Mouse (Mus musculus) thymus, postnatal 0 days (tissue): ENCODE measurements around the gene Asphd2. TPM values are rescaled to one million over a fixed set of nuclear protein-coding genes. Genes with fewer than 3 reads are reported as not detected.

Experiments used
- DNase-seq: peaks from one replicate; pipeline ENCODE4 v3.0.0-alpha.2; 2015; ENCODE audit warnings: low spot score
- polyA plus RNA-seq: library from polyadenylated mRNA; unstranded; fragments of >200 nt; fragmentation: Nextera tagmentation; extraction: Ambion mirVana; gene quantifications from 2 replicates; pipeline ENCODE4 v1.2.1, GENCODE M21; 2015

Asphd2 gene
- polyA plus RNA-seq, 1 experiment from 2014 or later = 0.23 TPM

- no peak for DNase-seq
These were observed 38.8 kb downstream of the Asphd2 start, which contains the start of gene Gm6583 for GRCm38 (mm10) chr5:112355910-112356309. Gene Gm6583 (minus strand): TSS chr5:112356033.

GRCm38 (mm10) chr5:112355493-112355892 lies 39.2 kb downstream of the Asphd2 start:
- no peak for DNase-seq

- no peak for DNase-seq
These were observed 45.5 kb downstream of the Asphd2 start for GRCm38 (mm10) chr5:112349169-112349568.

- DNase-seq = no peak
These were observed 48.3 kb downstream of the Asphd2 start for GRCm38 (mm10) chr5:112346211-112346965.

- DNase-seq = no peak
These were observed 50.3 kb downstream of the Asphd2 start for GRCm38 (mm10) chr5:112344092-112344960.

- DNase-seq = no peak
These were observed 51.5 kb downstream of the Asphd2 start for GRCm38 (mm10) chr5:112343205-112343595.

GRCm38 (mm10) chr5:112342463-112343204 lies 52.0 kb downstream of the Asphd2 start, which contains the start of the genes Srrd and Hps4:
Gene Srrd (minus strand): TSS chr5:112343040.
Gene Hps4 (plus strand): TSS chr5:112343083.
- peak; percentile 89 for DNase-seq

- DNase-seq = no peak
These were observed 55.5 kb downstream of the Asphd2 start for GRCm38 (mm10) chr5:112339215-112339614.

- no peak for DNase-seq
These were observed 57.7 kb downstream of the Asphd2 start for GRCm38 (mm10) chr5:112337004-112337403.

GRCm38 (mm10) chr5:112335473-112335872 lies 59.2 kb downstream of the Asphd2 start:
- peak; percentile 67 for DNase-seq

Other genes with a start within 250 kb of the Asphd2 start
- gene Cryba4, start 142.3 kb downstream of the Asphd2 start, polyA plus RNA-seq = 1.2 and 1.8 TPM in 2 replicates
- gene Crybb1, start 139.1 kb downstream of the Asphd2 start, polyA plus RNA-seq = 0.49 and 0.74 TPM in 2 replicates
- gene Tpst2, start 118.2 kb downstream of the Asphd2 start, polyA plus RNA-seq = 44.6 and 45.3 TPM in 2 replicates
- 26.9 and 27.9 TPM in 2 replicates for gene Tfip11, start 68.5 kb downstream of the Asphd2 start, polyA plus RNA-seq
- 28.0 and 30.2 TPM in 2 replicates for gene Srrd, start 51.8 kb downstream of the Asphd2 start, polyA plus RNA-seq
- gene Hps4, start 51.8 kb downstream of the Asphd2 start, polyA plus RNA-seq = 19.9 and 23.7 TPM in 2 replicates
- gene Gm6583, start 38.8 kb downstream of the Asphd2 start, polyA plus RNA-seq = 0.05 and 0.13 TPM in 2 replicates
- gene Gm6588, start 54.6 kb upstream of the Asphd2 start, polyA plus RNA-seq = not detected in 2 replicates
- gene Sez6l, start 182.3 kb upstream of the Asphd2 start, polyA plus RNA-seq = 0.23 and 0.25 TPM in 2 replicates